Mouse (Mus musculus): Measurements from ENCODE around the gene Hist3h2ba. TPM values are rescaled to one million over a fixed set of nuclear protein-coding genes. Genes with fewer than 3 reads are reported as not detected.

Gene Hist3h2ba
- total and polyA plus RNA-seq, 2 experiments from 2014 or later, result 114 to 1,117 TPM

- no peak for TF ChIP-seq CTCF (IDR thresholded peaks at IDR 0.05)
- DNase-seq (ENCODE audit: low spot score), result no peak
- 91% methylated on average over 2 of the region's 3 CpGs for whole genome bisulfite sequencing
- Histone ChIP-seq H3K9ac (replicated peaks; ENCODE audit: low read length, poor library complexity, severe bottlenecking) (no peak overlapping the region), H3K4me2 (ENCODE audit: low read depth, low read length, poor library complexity, severe bottlenecking) (no peak overlapping the region), H3K9me3 (ENCODE audit: low read length) (no peaks in the 10 kb centered on the region), H3K27ac (ENCODE audit: low read depth, low read length) (no peak overlapping the region), H3K4me1 (ENCODE audit: insufficient read depth, low read length) (no peaks in the 10 kb centered on the region), H3K27me3 (ENCODE audit: insufficient read depth, low read length) (no peaks in the 10 kb centered on the region), H3K36me3 (ENCODE audit: insufficient read depth, low read length) (peaks cover 2% of the 10 kb centered on the region; the same call in 1 of the 2 replicates), H3K4me3 (ENCODE audit: low read depth, low read length) (no peak overlapping the region)
- ATAC-seq (ENCODE audit: low FRiP score), result no peak
Observed at GRCm38 (mm10) chr11:58926651-58927050, 22.1 kb upstream of the Hist3h2ba start.

GRCm38 (mm10) chr11:58927053-58927452 lies 21.7 kb upstream of the Hist3h2ba start:
- H3K27me3 ChIP-seq (ENCODE audit: insufficient read depth, low read length), result no peaks in the 10 kb centered on the region
- no peak overlapping the region for H3K9ac ChIP-seq (replicated peaks; ENCODE audit: low read length, poor library complexity, severe bottlenecking)
- TF ChIP-seq CTCF (IDR thresholded peaks at IDR 0.05), result no peak
- WGBS, result 70% methylated on average over 2 of the region's 2 CpGs
- H3K36me3 ChIP-seq (ENCODE audit: insufficient read depth, low read length), result peaks cover 6% of the 10 kb centered on the region
- no peaks in the 10 kb centered on the region for H3K9me3 ChIP-seq (ENCODE audit: low read length)
- DNase-seq (ENCODE audit: low spot score), result no peak
- H3K4me3 ChIP-seq (ENCODE audit: low read depth, low read length), result no peak overlapping the region
- no peak overlapping the region for H3K27ac ChIP-seq (ENCODE audit: low read depth, low read length)
- H3K4me2 ChIP-seq (ENCODE audit: low read depth, low read length, poor library complexity, severe bottlenecking), result no peak overlapping the region
- H3K4me1 ChIP-seq (ENCODE audit: insufficient read depth, low read length), result no peaks in the 10 kb centered on the region
- no peak for ATAC-seq (ENCODE audit: low FRiP score)

GRCm38 (mm10) chr11:58927790-58928651 lies 20.7 kb upstream of the Hist3h2ba start:
- no peaks in the 10 kb centered on the region for H3K4me1 ChIP-seq (ENCODE audit: insufficient read depth, low read length)
- 36% methylated on average over 20 of the region's 20 CpGs for whole genome bisulfite sequencing
- TF ChIP-seq CTCF (IDR thresholded peaks at IDR 0.05), result peak; percentile 85

GRCm38 (mm10) chr11:58929055-58929454 lies 19.7 kb upstream of the Hist3h2ba start:
- no peaks in the 10 kb centered on the region for H3K27me3 ChIP-seq (ENCODE audit: insufficient read depth, low read length)
- H3K27ac ChIP-seq (ENCODE audit: low read depth, low read length), result no peak overlapping the region
- H3K4me3 ChIP-seq (ENCODE audit: low read depth, low read length), result no peak overlapping the region
- H3K4me2 ChIP-seq (ENCODE audit: low read depth, low read length, poor library complexity, severe bottlenecking), result no peak overlapping the region
- DNase-seq (ENCODE audit: low spot score), result no peak
- H3K4me1 ChIP-seq (ENCODE audit: insufficient read depth, low read length), result no peaks in the 10 kb centered on the region
- TF ChIP-seq CTCF (IDR thresholded peaks at IDR 0.05), result no peak
- WGBS, result 77% methylated on average over 4 of the region's 4 CpGs
- no peak for ATAC-seq (ENCODE audit: low FRiP score)
- peaks cover 26% of the 10 kb centered on the region for H3K36me3 ChIP-seq (ENCODE audit: insufficient read depth, low read length)
- H3K9ac ChIP-seq (replicated peaks; ENCODE audit: low read length, poor library complexity, severe bottlenecking), result no peak overlapping the region
- no peaks in the 10 kb centered on the region for H3K9me3 ChIP-seq (ENCODE audit: low read length)

More at GRCm38 (mm10) chr11:58927790-58928651, 20.7 kb upstream of the Hist3h2ba start:
- Histone ChIP-seq H3K27me3 (ENCODE audit: insufficient read depth, low read length) (no peaks in the 10 kb centered on the region), H3K9ac (replicated peaks; ENCODE audit: low read length, poor library complexity, severe bottlenecking) (no peak overlapping the region), H3K27ac (ENCODE audit: low read depth, low read length) (peak overlapping the region; percentile 1; the same call in 1 of the 2 replicates), H3K4me2 (ENCODE audit: low read depth, low read length, poor library complexity, severe bottlenecking) (peak overlapping the region; percentile 27), H3K4me3 (ENCODE audit: low read depth, low read length) (no peak overlapping the region), H3K9me3 (ENCODE audit: low read length) (no peaks in the 10 kb centered on the region), H3K36me3 (ENCODE audit: insufficient read depth, low read length) (peaks cover 16% of the 10 kb centered on the region)
- ATAC-seq (ENCODE audit: low FRiP score) (peak; percentile 56; the same call in 1 of the 2 replicates), DNase-seq (ENCODE audit: low spot score) (peak; percentile 69)

- Histone ChIP-seq H3K4me1 (ENCODE audit: insufficient read depth, low read length) (no peaks in the 10 kb centered on the region), H3K36me3 (ENCODE audit: insufficient read depth, low read length) (peaks cover 31% of the 10 kb centered on the region), H3K4me3 (ENCODE audit: low read depth, low read length) (no peak overlapping the region), H3K4me2 (ENCODE audit: low read depth, low read length, poor library complexity, severe bottlenecking) (no peak overlapping the region), H3K9ac (replicated peaks; ENCODE audit: low read length, poor library complexity, severe bottlenecking) (no peak overlapping the region), H3K9me3 (ENCODE audit: low read length) (no peaks in the 10 kb centered on the region), H3K27me3 (ENCODE audit: insufficient read depth, low read length) (no peaks in the 10 kb centered on the region), H3K27ac (ENCODE audit: low read depth, low read length) (no peak overlapping the region)
- ATAC-seq (ENCODE audit: low FRiP score) (no peak), DNase-seq (ENCODE audit: low spot score) (no peak)
- 61% methylated on average over 3 of the region's 3 CpGs for WGBS
- no peak for TF ChIP-seq CTCF (IDR thresholded peaks at IDR 0.05)
Observed at GRCm38 (mm10) chr11:58929641-58930040, 19.1 kb upstream of the Hist3h2ba start.

- WGBS, result 92% methylated on average over 3 of the region's 3 CpGs
- Histone ChIP-seq H3K9ac (replicated peaks; ENCODE audit: low read length, poor library complexity, severe bottlenecking) (no peak overlapping the region), H3K4me3 (ENCODE audit: low read depth, low read length) (no peak overlapping the region), H3K4me1 (ENCODE audit: insufficient read depth, low read length) (no peaks in the 10 kb centered on the region), H3K4me2 (ENCODE audit: low read depth, low read length, poor library complexity, severe bottlenecking) (no peak overlapping the region), H3K27ac (ENCODE audit: low read depth, low read length) (no peak overlapping the region), H3K9me3 (ENCODE audit: low read length) (no peaks in the 10 kb centered on the region), H3K36me3 (ENCODE audit: insufficient read depth, low read length) (peaks cover 31% of the 10 kb centered on the region), H3K27me3 (ENCODE audit: insufficient read depth, low read length) (no peaks in the 10 kb centered on the region)
- no peak for TF ChIP-seq CTCF (IDR thresholded peaks at IDR 0.05)
- ATAC-seq (ENCODE audit: low FRiP score) (no peak), DNase-seq (ENCODE audit: low spot score) (no peak)
Observed at GRCm38 (mm10) chr11:58930254-58930653, 18.5 kb upstream of the Hist3h2ba start.
